Mouse (Mus musculus) forelimb bud, embryonic 11.5 days (tissue): Measurements from ENCODE around the gene Fmo2.

ENCODE experiments used
- DNase-seq: peaks from one replicate; pipeline ENCODE4 v3.0.0-alpha.2; 2012; ENCODE audit warnings: low read depth, low spot score

The Fmo2 gene

GRCm38 (mm10) chr1:162853812-162854482, 44.6 kb downstream of the Fmo2 start:
- no peak for DNase-seq

- no peak for DNase-seq
Measured at GRCm38 (mm10) chr1:162847554-162847953, 51.0 kb downstream of the Fmo2 start.

- DNase-seq = no peak
Measured at GRCm38 (mm10) chr1:162840211-162840610, 58.3 kb downstream of the Fmo2 start.

GRCm38 (mm10) chr1:162838976-162839375, 59.5 kb downstream of the Fmo2 start:
- DNase-seq = no peak

- DNase-seq = no peak
Measured at GRCm38 (mm10) chr1:162834342-162834741, 64.2 kb downstream of the Fmo2 start.

- DNase-seq = no peak
Measured at GRCm38 (mm10) chr1:162832574-162832953, 66.0 kb downstream of the Fmo2 start.

GRCm38 (mm10) chr1:162831838-162832573, 66.5 kb downstream of the Fmo2 start:
- peak; percentile 86 for DNase-seq
